Mouse (Mus musculus): ENCODE data around the gene Rnf24.

Gene Rnf24

DNA sequence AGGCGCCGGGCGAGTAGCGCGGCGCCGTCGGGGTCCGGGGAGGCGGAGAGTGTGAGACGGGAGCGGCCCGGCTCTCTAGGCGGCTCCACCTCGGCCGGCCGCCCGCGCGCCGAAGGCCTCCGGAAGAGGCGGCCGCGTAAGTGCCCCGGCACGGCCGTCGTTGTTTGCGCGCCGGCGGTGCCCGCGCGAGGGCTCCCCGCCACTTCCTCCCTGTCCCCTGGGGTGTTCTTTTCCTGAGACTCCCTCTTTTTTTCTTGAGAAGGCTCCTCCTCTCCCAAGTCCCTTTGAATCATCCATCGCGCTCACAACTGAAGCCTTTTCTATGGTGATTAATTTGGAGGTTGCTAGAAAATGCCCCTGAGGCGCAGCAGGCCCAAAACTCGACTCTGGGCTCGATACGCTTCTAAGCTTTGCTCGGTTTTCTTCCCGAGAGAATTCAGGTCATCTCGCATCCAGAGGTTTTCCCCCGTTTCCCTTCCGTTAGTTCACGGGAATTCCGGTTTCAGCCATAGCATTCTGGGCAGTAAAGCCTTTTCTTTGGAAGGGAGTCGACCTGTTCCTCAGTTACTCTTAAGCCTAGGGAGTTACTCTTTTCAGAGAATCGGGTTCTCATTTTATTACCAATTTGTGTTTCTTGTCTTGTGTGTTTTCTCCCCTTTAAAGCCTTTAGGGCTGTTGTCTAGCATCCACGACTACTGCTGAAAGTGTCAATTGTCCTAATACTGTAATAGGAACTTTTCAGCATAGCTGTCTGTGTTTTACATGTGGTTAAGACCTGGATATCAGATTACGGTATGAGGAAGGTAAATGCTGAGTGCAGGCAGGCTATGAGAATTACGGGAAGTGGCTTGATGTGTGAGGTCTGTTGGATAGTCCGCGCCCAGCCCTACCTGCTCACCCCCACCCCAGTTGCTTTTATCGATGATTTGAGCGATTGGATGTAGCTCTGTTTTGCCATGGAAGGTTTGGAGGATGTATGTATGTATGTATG is 89.7 kb downstream of the Rnf24 start:
- peak; percentile 54 for DNase-seq (ENCODE audit: low read depth, low spot score)

DNA sequence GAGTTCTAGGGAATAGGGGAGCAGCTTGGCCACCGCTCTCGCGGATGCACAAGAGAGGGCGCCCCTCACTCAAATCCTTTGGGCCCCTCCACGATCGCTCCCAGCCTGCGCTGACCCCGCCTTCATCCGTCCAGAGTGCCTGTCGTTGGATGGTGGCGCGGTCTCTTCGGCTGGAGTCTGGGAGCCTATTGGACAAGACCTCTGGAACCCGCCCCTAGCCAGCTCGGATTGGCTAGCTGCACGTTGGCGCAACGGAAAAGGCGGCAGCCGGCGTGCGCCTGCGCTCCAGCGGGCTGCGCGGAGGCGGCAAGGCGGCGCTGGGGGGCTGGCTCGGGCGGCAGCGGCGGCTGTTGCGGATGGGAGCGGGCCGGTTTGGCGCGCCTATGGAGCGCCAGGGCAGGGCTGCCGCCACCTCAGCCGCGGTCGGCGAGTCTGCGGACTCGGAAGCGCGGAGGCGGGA is 90.4 kb downstream of the Rnf24 start, which contains the start of gene Pank2:
Pank2 (plus strand) TSS at position 283 of the 460 bp plus-strand sequence.
- peak; percentile 92 for DNase-seq (ENCODE audit: low read depth, low spot score)

DNA sequence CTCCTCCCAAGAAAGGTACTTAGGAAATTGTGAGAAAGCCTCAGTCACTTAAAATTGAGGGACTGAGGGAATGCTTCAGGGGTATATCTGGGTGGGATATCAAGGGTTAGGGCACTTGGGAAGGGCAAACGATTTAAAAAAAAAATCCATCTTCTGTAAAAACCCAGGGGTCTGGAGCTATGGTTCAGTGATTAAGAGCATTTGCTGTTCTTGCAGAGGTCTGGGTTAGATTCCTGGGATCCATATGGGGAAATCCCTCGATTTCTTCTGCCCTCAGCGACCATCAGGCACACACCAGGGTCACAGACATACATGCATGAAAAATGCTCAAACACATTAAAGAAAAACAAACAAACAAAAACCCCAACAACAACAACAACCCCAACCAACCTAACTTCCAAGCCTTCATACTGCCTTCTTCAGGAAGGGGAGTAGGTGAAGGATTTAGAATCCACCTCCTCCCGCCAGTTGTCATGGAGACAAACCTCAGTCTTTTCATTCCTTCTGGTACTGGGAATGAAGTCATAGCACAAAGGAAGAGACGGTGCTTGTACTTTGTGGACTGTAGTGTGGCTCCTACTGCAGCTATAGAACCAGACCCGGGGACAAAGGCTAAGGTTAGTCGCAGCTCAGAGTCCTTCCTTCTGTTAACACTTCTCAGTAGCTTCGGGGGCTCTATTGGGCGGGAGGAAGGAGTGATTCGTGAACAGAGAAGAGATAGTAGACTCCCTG is 91.0 kb downstream of the Rnf24 start:
- no peak for DNase-seq (ENCODE audit: low read depth, low spot score)

DNA sequence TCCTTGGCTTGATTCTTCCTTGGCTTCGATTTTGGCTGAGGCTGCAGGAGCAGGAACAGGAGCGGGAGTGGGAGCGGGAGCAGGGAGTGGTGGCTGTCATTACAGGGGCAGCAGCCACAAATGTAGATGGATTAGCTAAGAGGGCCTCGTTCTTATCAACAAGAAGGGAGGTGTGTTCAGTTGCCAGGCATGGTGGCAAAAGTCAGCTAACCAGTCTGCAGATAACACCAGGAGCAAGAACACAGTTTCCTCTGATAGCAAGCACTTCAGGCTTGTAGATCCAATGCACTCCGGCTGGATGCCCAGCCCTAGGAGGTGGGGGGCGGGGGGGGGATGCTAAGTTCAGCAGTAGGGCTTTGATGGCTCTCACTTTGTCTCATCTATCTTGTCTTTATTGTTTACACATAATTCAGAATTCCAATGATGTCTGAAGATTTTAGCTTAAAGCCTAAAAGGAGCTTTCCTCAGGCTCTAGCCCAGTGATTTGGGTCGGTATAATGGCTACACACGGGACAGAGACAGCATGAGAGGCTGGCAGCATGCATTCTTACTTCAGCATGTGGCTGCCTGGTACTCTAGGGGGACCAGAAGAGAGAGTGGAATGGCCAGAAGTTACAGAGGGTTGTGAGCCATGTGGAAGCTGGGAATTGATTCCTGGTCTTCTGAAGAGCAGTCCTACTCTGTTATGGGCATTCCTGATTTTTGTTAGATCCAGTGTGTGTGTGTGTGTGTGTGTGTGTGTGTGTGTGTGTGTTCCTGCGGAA is 92.0 kb downstream of the Rnf24 start:
- peak; percentile 56 for DNase-seq (ENCODE audit: low read depth, low spot score)

DNA sequence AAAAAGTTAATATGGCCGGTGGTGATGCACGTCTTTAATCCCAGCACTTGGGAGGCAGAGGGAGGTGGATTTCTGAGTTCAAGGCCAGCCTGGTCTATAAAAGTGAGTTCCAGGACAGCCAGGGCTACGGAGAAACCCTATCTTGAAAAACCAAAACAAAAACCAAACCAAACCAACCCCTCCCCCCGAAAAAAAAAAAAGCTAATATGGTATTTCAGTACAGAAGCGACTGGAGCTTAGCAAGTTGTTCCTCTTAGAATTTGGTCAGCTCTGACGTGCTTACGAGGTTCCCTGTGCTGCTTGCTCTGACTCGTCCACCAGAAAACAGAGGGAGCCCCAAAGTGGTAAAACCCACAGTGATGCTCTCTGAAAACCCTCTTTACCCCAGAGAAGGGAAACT is 94.0 kb downstream of the Rnf24 start:
- DNase-seq (ENCODE audit: low read depth, low spot score): no peak

DNA sequence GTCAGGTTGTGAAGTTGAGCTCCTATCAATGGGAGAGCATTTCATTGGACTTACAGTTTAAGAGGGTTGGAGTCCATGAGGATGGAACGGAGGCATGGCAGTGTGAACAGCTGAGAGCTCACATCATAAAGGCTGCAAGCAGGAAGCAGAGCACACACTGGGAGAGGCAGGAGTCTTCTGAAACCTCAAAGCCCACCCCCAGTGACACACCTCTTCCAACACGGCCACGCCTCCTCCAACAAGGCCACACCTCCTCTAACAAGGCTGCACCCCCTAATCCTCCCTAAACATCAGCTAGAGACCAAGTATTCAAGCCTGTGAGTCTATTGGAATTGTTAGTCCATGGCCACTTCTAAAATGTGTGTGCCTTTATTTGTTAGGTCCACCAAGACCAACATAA is 97.0 kb downstream of the Rnf24 start:
- DNase-seq (ENCODE audit: low read depth, low spot score): no peak

DNA sequence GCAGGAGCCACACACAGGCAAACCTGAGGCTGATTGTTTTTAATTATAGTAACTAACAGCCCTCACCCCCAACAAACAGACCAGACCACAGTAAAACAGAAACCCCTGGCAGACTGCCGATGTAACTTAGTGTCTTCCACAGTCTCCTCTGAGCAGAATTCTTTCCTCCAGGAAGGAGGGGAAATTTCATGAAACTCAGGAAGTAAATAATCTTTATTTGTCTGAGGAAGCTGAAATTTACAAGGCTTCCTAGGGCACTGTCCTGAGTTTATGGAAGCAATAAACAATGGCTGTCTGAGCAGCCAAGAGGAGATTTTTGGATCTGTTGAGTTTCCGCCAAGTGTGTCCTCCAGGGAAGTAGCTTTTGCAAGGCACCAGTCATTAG is 98.4 kb downstream of the Rnf24 start:
- DNase-seq (ENCODE audit: low read depth, low spot score): no peak

DNA sequence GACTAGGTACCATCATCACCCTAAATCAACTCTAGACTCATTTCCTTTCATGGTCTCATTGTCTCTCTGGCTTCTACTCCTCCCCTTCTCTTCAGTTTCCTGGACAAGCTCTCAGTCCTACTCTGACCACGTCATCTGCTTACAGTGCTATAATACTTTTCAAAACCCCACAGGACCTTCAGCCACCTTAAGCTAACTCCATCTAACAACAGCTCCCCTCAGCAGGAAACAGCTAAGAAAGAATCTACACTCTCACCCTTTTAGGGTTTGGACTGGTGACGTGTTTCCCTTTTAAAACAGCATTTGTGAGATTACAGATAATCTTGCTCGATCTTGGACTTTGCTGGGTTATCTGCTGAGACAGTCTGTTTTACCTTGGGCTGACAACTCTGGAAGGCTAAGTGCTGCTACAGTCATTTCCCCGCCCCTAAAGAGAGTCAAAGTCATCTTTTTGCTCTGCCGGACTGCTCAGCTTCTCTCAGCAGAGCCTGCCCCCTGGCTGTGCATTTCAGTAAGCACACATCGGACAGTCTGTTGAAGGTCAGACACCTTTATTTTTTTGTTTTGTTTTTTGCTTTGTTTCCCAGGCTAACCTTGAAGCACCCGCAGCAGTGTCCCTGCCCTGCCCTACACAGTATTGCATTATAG is 98.9 kb downstream of the Rnf24 start:
- peak; percentile 74 for DNase-seq (ENCODE audit: low read depth, low spot score)
